8 mouse cellular contexts compared by ENCODE assay signal in genomic region chr3:120192439-120193326, GRCm38 (mm10).
A peak's percentile ranks its signal among the peaks of the same experiment; 100 is the strongest.
DNase-seq lines count a peak whose midpoint lies in the region; ATAC-seq and TF ChIP-seq lines count a peak whose summit lies in the region.

No protein-coding gene starts in this region.

- TF ChIP-seq CTCF in lung, postnatal 0 days (IDR thresholded peaks at IDR 0.05) = peak; percentile 80

- H3K36me3 ChIP-seq in ES-E14 (ENCODE audit: control insufficient read depth, insufficient read depth, low read length, poor library complexity, severe bottlenecking) = no peaks in the 10 kb centered on the region
- no peaks in the 10 kb centered on the region for H3K36me3 ChIP-seq in forebrain, embryonic 12.5 days (replicated peaks)
- H3K36me3 ChIP-seq in hindbrain, embryonic 13.5 days = no peaks in the 10 kb centered on the region
- H3K36me3 ChIP-seq in lung, postnatal 0 days (ENCODE audit: insufficient read depth, low read length) = no peaks in the 10 kb centered on the region

- H3K9ac ChIP-seq in ES-E14 (ENCODE audit: insufficient read depth, low read depth, low read length, poor library complexity, severe bottlenecking) = no peak overlapping the region
- no peak overlapping the region for H3K9ac ChIP-seq in forebrain, embryonic 12.5 days
- 0 out of 2 replicates have a peak overlapping the region, but pooled peaks have one; percentile 20 for H3K9ac ChIP-seq in hindbrain, embryonic 13.5 days
- no peak overlapping the region for H3K9ac ChIP-seq in lung, postnatal 0 days (replicated peaks; ENCODE audit: low read depth)

- no peak overlapping the region for H3K4me3 ChIP-seq in ES-E14 (ENCODE audit: insufficient read depth in 1 of 2, low read depth in 1 of 2, low read length in 2 of 2, poor library complexity in 1 of 2, severe bottlenecking in 1 of 2)
- no peak overlapping the region for H3K4me3 ChIP-seq in forebrain, embryonic 12.5 days (replicated peaks)
- H3K4me3 ChIP-seq in hindbrain, embryonic 13.5 days = no peak overlapping the region
- no peak overlapping the region for H3K4me3 ChIP-seq in lung, postnatal 0 days (ENCODE audit: low read depth, low read length)

- DNase-seq in ES-E14 (ENCODE audit: low read depth, low spot score) = peak; percentile 41
- DNase-seq in brain, adult 2 months (ENCODE audit: low read depth, low spot score) = peak; percentile 90
- DNase-seq in layer of hippocampus, postnatal 10 days (ENCODE audit: low spot score in 2 of 2) = peak; percentile 79 to 81
- peak; percentile 68 for DNase-seq in lung, postnatal 0 days (ENCODE audit: low spot score)
- peak; percentile 84 for DNase-seq in right cerebral cortex, postnatal 10 days (ENCODE audit: low spot score in 2 of 2)

- H3K4me2 ChIP-seq in forebrain, embryonic 12.5 days = 0 out of 2 replicates have a peak overlapping the region, but pooled peaks have one; percentile 15
- H3K4me2 ChIP-seq in hindbrain, embryonic 13.5 days = 0 out of 2 replicates have a peak overlapping the region, but pooled peaks have one; percentile 2
- peak overlapping the region; percentile 25 for H3K4me2 ChIP-seq in lung, postnatal 0 days (replicated peaks; ENCODE audit: low read depth, low read length)

- in situ Hi-C loops in ES-E14 (cut with MboI; ENCODE audit: low sequenced_read_pairs in 2 of 2, unreplicated experiment in 2 of 2) = no loop called here

- H3K27me3 ChIP-seq in forebrain, embryonic 12.5 days = no peaks in the 10 kb centered on the region
- no peaks in the 10 kb centered on the region for H3K27me3 ChIP-seq in hindbrain, embryonic 13.5 days
- H3K27me3 ChIP-seq in lung, postnatal 0 days (replicated peaks; ENCODE audit: insufficient read depth, low read length) = no peaks in the 10 kb centered on the region

- H3K27ac ChIP-seq in ES-E14 (ENCODE audit: insufficient read depth, low read depth, low read length, poor library complexity, severe bottlenecking) = no peak overlapping the region
- no peak overlapping the region for H3K27ac ChIP-seq in forebrain, embryonic 12.5 days
- H3K27ac ChIP-seq in hindbrain, embryonic 13.5 days = no peak overlapping the region
- H3K27ac ChIP-seq in lung, postnatal 0 days (ENCODE audit: low read length) = no peak overlapping the region

- 33% methylated on average over 15 of the region's 15 CpGs for WGBS in forebrain, embryonic 12.5 days
- WGBS in hindbrain, embryonic 13.5 days = 35% methylated on average over 15 of the region's 15 CpGs
- whole genome bisulfite sequencing in lung, postnatal 0 days = 30% methylated on average over 15 of the region's 15 CpGs

- peak; percentile 79 for ATAC-seq in forebrain, embryonic 12.5 days (ENCODE audit: low FRiP score)
- peak; percentile 66 for ATAC-seq in hindbrain, embryonic 13.5 days (ENCODE audit: low FRiP score)
- no peak for ATAC-seq in lung, postnatal 0 days
- no peak for ATAC-seq in activated CD4-positive, CD25-positive, alpha-beta regulatory T cell, adult 4 months

- TF ChIP-seq EP300 in lung, postnatal 0 days (IDR thresholded peaks at IDR 0.05) = no peak

- H3K9me3 ChIP-seq in ES-E14 (ENCODE audit: control insufficient read depth, insufficient read depth, low read depth, low read length) = no peaks in the 10 kb centered on the region
- H3K9me3 ChIP-seq in forebrain, embryonic 12.5 days = no peaks in the 10 kb centered on the region
- H3K9me3 ChIP-seq in hindbrain, embryonic 13.5 days = no peaks in the 10 kb centered on the region
- no peaks in the 10 kb centered on the region for H3K9me3 ChIP-seq in lung, postnatal 0 days (ENCODE audit: low read length)

- no peaks in the 10 kb centered on the region for H3K4me1 ChIP-seq in ES-E14 (ENCODE audit: control insufficient read depth in 2 of 2, insufficient read depth in 2 of 2, low read length in 2 of 2, poor library complexity in 1 of 2)
- H3K4me1 ChIP-seq in forebrain, embryonic 12.5 days = peaks cover 9% of the 10 kb centered on the region; the same call in 1 of the 2 replicates
- H3K4me1 ChIP-seq in hindbrain, embryonic 13.5 days (replicated peaks) = peaks cover 4% of the 10 kb centered on the region
- no peaks in the 10 kb centered on the region for H3K4me1 ChIP-seq in lung, postnatal 0 days (ENCODE audit: insufficient read depth, low read depth, low read length)

TF ChIP-seq in ES-E14, 5 proteins besides CTCF, POLR2A, EP300 and RAD21:
- TF ChIP-seq HCFC1 (IDR thresholded peaks at IDR 0.05; ENCODE audit: borderline replicate concordance, insufficient read depth, low read length) = no peak
- no peak for TF ChIP-seq MAFK (IDR thresholded peaks at IDR 0.05; ENCODE audit: insufficient read depth, low read depth, low read length)
- TF ChIP-seq CHD2 (IDR thresholded peaks at IDR 0.05; ENCODE audit: low read depth, low read length) = no peak
- TF ChIP-seq ZNF384 (IDR thresholded peaks at IDR 0.05; ENCODE audit: low read depth, low read length) = no peak
- peak; percentile 6; the same call in 1 of the 2 replicates for TF ChIP-seq ZC3H11A (IDR thresholded peaks at IDR 0.05; ENCODE audit: borderline replicate concordance, low read depth, low read length)
TF ChIP-seq in ES-E14: peak in this region for 1.

Comparison
In these comparisons a context has a peak if more than half of its experiments do, and no peak if none do; other contexts are left out.
1. ATAC-seq: peak in forebrain, embryonic 12.5 days (single experiment) and hindbrain, embryonic 13.5 days (single experiment); none in lung, postnatal 0 days (single experiment) and activated CD4-positive, CD25-positive, alpha-beta regulatory T cell, adult 4 months (single experiment).
2. Peak in every context shown above with its lines, with median percentiles within 50 percentile points of each other: DNase-seq and H3K4me2 ChIP-seq.